Mouse (Mus musculus) neural tube, embryonic 12.5 days (tissue): ENCODE results near the gene Git1. TPM values are rescaled to one million over a fixed set of nuclear protein-coding genes. Genes with fewer than 3 reads are reported as not detected.

ENCODE experiments used
- ATAC-seq: fragments of 200-750 bp; cut with Nextera tagmentation; 2 replicates; pipeline ENCODE4 v1.8.0; 2017; ENCODE audit warnings: low read depth, mild to moderate bottlenecking, moderate TSS enrichment, moderate library complexity; ENCODE audit not compliant: low FRiP score
- H3K27ac ChIP-seq: fragments of 300-500 bp; sonication (generic); 2 replicates; pipeline ENCODE4 v1.5.1; 2016
- H3K27me3 ChIP-seq: fragments of 300-500 bp; sonication (generic); replicated peaks from 2 replicates; pipeline ENCODE4 v1.6.1; 2016; ENCODE audit warnings: mild to moderate bottlenecking
- H3K36me3 ChIP-seq: fragments of 300-500 bp; sonication (generic); 2 replicates; pipeline ENCODE4 v1.6.1; 2016; ENCODE audit warnings: mild to moderate bottlenecking
- H3K4me1 ChIP-seq: fragments of 300-500 bp; sonication (generic); 2 replicates; pipeline ENCODE4 v1.6.1; 2016
- H3K4me2 ChIP-seq: fragments of 300-500 bp; sonication (generic); replicated peaks from 2 replicates; pipeline ENCODE4 v1.6.1; 2016; ENCODE audit warnings: mild to moderate bottlenecking
- H3K4me3 ChIP-seq: fragments of 300-500 bp; sonication (generic); 2 replicates; pipeline ENCODE4 v1.5.1; 2016
- H3K9ac ChIP-seq: fragments of 300-500 bp; sonication (generic); 2 replicates; pipeline ENCODE4 v1.6.1; 2016; ENCODE audit warnings: mild to moderate bottlenecking
- H3K9me3 ChIP-seq: fragments of 300-500 bp; sonication (generic); 2 replicates; pipeline ENCODE4 v1.6.1; 2016; ENCODE audit warnings: mild to moderate bottlenecking
- WGBS: fragments of 180-500 bp; shearing (Covaris S2); methylation state at CpG from one replicate; pipeline ENCODE4 v1.1.7; 2016; 5-methylcytosine and 5-hydroxymethylcytosine counted together
- polyA plus RNA-seq: library from polyadenylated mRNA; unstranded; fragments of >200 nt; fragmentation: Nextera tagmentation; extraction: Ambion mirVana; gene quantifications from 2 replicates; pipeline ENCODE4 v1.2.1, GENCODE M21; 2016

The Git1 gene
- polyA plus RNA-seq, 1 experiment from 2014 or later, result 12.5 TPM

DNA sequence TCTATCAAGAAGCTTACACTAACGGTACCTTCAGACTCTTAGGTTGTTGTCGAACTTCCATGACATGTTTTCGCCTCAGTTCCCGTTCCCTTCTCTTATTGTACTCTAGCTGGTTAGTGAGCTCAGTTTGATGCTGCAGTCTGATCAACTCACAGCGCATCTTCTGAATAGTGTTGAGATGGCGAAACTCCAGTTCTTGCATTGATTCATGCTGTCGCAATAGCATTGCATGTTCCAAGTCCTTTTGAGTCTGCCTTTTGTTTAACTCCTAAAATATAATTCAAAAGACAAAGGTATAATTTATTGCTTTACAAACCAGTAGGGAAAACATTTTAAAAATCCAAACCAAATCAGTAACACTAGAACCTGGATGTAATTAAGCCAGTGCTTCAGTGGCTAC is 51.9 kb downstream of the Git1 start:
- Histone ChIP-seq H3K36me3 (peaks cover 69% of the 10 kb centered on the region), H3K9me3 (no peaks in the 10 kb centered on the region), H3K27me3 (no peaks in the 10 kb centered on the region), H3K4me1 (no peaks in the 10 kb centered on the region), H3K4me2 (no peak overlapping the region), H3K27ac (no peak overlapping the region), H3K9ac (no peak overlapping the region), H3K4me3 (no peak overlapping the region)
- ATAC-seq, result no peak
- WGBS, result 96% methylated on average over 7 of the region's 7 CpGs

Other genes starting within 250 kb of the Git1 start
- gene Coro6, start 31.2 kb upstream of the Git1 start, polyA plus RNA-seq, result 0.15 TPM in 2 replicates
- gene Ankrd13b, start 3.9 kb upstream of the Git1 start, polyA plus RNA-seq, result 33.8 and 39.7 TPM in 2 replicates
- gene Abhd15, start 21.6 kb downstream of the Git1 start, polyA plus RNA-seq, result 5.2 and 7.1 TPM in 2 replicates
- gene Trp53i13, start 22.4 kb downstream of the Git1 start, polyA plus RNA-seq, result 28.7 and 32.4 TPM in 2 replicates
- 0.15 and 0.39 TPM in 2 replicates for gene Gm10392, start 25.6 kb downstream of the Git1 start, polyA plus RNA-seq
- gene Taok1, start 114.3 kb downstream of the Git1 start, polyA plus RNA-seq, result 18.5 and 19.8 TPM in 2 replicates
- 4.1 and 5.1 TPM in 2 replicates for gene Nufip2, start 192.6 kb downstream of the Git1 start, polyA plus RNA-seq
- 8.2 and 14.1 TPM in 2 replicates for gene Cryba1, start 231.7 kb downstream of the Git1 start, polyA plus RNA-seq